Mouse (Mus musculus) kidney, adult 9 months (tissue): Measurements from ENCODE around the gene B4galt7.

Experiments
- DNase-seq: peaks from one replicate; pipeline ENCODE4 v3.0.0; 2022

Gene B4galt7

DNA sequence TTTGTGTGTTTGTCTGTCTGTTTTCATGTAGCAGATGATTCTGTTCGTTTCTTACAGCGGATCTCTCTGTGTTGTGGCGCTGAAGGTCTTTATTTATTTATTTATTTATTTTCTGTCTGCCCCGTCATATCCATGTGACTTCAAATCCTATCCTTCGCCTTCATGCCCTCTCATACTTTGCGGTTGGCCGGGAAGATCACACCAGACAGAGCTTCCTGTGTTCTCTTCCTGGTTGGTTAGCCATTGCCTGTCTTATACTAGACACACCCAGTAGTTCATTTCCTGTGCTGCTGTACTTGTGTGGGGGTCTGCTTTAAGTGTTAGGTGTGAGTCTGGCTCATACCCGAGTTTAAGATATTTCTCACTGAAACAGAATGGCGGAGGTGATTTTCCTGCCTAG, 961 bp downstream of the B4galt7 start:
- peak; percentile 21 for DNase-seq

DNA sequence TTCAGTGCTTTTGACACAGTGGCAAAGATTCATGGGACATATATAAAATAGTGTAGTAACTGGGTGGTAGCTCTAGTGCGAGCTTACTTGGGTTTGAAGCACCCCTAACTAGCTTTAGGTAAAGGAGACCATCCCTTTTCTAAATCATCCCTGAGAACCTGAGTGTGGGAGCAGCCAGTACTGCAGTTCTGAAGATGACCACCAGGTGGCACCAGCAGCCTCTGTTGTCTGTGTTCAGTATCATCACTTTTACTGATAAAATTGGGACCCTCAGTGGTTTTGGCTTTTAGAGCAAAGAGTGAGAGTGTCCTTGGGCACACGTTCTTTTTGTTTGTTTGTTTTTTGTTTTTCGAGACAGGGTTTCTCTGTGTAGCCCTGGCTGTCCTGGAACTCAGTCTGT, 1.9 kb downstream of the B4galt7 start:
- peak; percentile 83 for DNase-seq

DNA sequence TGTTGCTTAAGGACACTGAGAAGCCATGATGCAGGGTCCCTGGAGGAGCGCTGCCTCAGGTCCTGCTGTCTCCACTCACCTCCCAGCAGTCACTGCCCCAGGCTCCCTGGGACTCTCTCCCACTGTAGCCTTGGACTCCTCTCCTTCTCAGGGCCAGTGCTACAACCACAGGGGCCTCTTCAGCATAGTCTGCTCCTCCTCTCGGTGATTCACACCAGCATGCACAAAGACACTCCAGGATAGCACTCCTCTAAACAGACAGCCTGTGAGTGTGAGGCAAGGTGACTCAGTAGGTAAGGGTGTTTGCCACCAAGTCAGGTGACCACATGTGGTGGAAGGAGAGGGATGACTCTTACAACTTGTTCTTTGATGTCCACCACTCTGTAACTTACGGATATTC, 4.9 kb downstream of the B4galt7 start:
- DNase-seq = no peak

- DNase-seq = no peak
Measured at GRCm38 (mm10) chr13:55606899-55607623, 7.4 kb downstream of the B4galt7 start.

- no peak for DNase-seq
Measured at GRCm38 (mm10) chr13:55607624-55608006, 7.9 kb downstream of the B4galt7 start.

GRCm38 (mm10) chr13:55611996-55612395, 12.3 kb downstream of the B4galt7 start:
- DNase-seq = no peak

DNA sequence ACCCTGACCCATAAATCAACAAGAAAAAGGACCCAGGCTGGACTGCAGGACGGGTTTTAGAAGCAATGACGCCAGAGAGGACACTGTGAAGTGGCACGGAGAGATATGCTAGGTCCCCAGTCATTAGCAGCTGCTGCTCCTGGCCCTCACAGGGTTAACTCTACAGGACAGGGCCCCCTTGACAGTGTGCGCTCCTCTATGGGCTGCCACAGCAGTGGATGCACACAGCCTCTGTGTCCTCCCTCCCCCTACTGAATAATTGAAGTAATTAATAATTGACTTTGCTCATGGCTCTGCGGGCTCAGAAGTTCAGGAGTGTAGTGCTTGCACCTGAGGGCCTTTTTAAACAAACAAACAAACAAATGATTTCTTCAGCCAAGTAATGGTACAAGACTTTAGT, 13.8 kb downstream of the B4galt7 start:
- peak; percentile 34 for DNase-seq

DNA sequence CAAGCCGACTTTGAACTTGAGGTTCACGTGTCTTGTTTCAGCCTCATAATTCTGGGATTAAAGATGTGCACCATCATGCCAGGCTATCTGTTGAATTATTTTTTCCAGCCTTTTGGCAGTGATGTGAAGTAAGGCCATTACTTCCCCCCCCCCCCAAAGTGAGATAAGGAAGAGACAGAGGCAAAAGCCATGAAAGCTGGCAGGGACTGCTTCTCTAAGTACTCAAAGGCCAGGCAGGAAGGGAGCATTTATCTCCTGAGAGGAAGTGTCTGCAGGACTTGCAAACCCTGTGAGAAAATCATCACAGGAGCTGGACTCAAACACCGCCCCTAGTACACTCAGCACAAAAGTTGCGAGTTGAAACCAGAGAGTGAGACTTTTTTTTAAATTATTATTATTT, 19.6 kb downstream of the B4galt7 start:
- DNase-seq = no peak

- no peak for DNase-seq
Measured at GRCm38 (mm10) chr13:55620275-55620674, 20.6 kb downstream of the B4galt7 start.

DNA sequence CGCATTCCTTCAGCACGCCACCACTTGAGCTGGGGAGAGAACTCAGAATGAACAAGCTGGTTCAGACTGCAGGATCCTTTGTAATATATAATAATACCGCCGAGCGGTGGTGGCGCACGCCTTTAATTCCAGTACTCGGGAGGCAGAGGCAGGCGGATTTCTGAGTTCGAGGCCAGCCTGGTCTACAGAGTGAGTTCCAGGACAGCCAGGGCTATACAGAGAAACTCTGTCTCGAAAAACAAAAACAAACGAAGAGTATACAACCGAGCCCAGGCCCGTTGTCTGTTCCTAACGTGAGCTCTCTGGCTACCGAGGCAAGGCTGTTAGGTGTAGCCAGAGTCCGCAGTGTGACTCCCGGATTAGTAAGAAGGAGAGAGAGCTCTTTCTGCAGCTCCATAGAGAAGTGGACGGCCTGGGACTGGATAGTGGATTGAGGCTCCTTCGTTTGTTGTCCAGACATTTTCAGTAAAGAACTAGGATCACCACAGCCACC, 22.5 kb downstream of the B4galt7 start:
- peak; percentile 20 for DNase-seq

GRCm38 (mm10) chr13:55622649-55623541, 23.2 kb downstream of the B4galt7 start, which contains the start of gene Caml:
Gene Caml, plus strand, starts transcription at chr13:55623005.
- DNase-seq = peak; percentile 92

DNA sequence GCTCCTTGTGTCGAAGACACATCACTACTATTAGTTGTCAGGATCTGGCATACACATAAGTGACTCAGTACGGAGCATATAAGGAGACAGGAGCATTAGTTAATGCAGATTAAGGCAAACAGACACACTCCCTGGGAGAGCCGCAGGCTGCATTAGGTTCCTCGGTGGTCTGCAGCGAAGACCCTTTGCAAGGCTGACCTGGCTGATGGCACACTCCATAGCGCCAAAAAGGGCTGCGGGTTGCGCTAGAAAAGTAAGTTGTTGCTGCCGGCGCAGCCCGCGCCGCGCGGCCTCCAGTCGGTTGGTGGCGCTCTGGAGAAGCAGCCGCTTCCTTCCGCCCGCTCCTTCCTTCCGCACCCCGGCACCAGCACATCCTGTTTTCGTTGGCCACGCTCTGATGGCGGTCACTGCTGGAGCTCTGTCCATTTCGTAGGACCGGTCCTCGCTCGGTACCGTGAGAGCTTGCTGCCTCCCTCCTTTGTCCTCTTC, 35.0 kb downstream of the B4galt7 start, which contains the start of gene Ddx46:
TSS of gene Ddx46 (plus strand) at position 389 of the 489 bp plus-strand sequence.
- DNase-seq = peak; percentile 86

GRCm38 (mm10) chr13:55635146-55635571, 35.5 kb downstream of the B4galt7 start:
- no peak for DNase-seq

DNA sequence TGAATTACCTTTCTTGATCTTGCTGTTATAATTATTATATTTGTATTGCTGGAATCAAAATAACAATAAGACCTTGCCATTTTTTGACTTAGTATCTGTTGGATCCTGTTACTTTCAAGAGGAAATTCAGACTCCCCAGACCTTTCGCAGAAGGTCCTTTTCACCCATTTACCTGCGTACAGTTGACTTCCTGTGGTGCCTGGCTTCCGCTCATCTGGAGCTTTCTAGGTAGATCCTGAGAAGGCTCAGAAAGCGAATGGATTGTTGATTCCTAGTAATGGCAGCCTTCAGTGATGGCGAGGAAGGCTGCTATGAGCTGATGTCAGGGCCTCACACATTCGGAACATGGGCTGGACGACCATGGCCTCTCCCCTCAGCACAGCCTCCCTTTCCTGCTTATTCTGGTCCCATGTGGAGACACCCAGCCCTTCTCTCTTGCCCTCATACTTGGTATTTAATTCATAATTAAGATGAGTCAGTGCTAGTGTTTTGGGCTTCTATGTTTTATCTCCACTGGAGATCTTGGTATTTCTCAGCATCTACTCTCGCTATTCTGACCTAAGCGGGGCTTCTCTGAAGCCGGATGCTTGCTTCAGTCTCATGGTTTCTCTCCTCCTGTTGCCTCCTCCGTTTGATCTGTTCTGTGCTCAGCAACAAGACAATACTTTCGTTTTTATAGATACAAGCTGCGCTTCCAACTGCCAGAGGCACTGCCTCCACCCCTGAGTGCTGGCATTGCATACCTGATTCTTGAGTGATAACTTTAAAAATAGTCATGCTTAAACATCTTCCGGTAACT, 36.7 kb downstream of the B4galt7 start:
- DNase-seq = no peak

GRCm38 (mm10) chr13:55640480-55640879, 40.8 kb downstream of the B4galt7 start:
- DNase-seq = peak; percentile 84

- DNase-seq = no peak
Measured at GRCm38 (mm10) chr13:55644525-55644924, 44.8 kb downstream of the B4galt7 start.

DNA sequence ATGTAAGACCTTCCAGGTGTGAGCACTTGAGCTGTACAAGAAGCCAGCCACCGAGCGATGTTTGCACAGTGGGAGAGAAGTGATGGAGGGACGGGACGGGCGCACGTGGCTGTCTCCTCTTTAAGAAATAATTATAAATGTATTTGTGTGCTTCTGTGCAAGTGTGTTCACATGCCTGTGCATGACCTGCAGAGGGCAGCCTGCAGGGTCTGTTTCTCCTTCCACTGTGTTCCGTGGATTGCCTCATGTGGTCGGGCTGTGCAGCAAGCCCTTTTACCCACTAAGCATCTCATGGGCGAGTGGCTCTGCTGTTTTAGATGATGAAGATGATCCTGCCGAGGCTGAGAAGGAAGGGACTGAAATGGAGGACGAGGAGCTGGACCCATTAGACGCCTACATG, 50.4 kb downstream of the B4galt7 start:
- DNase-seq = no peak

- no peak for DNase-seq
Measured at GRCm38 (mm10) chr13:55650980-55651379, 51.3 kb downstream of the B4galt7 start.
